Mouse (Mus musculus) adrenal gland, postnatal 36 days (tissue): ENCODE measurements at regions not wholly inside any gene's neighbourhood (a gene's known extent, or its start where the extent isn't known, plus 50 kb on each side); places are given as distances from the start of the nearest gene placed in this dataset.
"Not testable (repeated sequence)": the region's sequence is repeated elsewhere in the genome, so short reads cannot be mapped to it uniquely, and the experiment has no call there.

Source experiments
- DNase-seq, 2 experiments: peaks; one replicate each; pipeline ENCODE4 v3.0.0; 2021; ENCODE audit warnings: mixed read lengths in 1 of 2

DNA sequence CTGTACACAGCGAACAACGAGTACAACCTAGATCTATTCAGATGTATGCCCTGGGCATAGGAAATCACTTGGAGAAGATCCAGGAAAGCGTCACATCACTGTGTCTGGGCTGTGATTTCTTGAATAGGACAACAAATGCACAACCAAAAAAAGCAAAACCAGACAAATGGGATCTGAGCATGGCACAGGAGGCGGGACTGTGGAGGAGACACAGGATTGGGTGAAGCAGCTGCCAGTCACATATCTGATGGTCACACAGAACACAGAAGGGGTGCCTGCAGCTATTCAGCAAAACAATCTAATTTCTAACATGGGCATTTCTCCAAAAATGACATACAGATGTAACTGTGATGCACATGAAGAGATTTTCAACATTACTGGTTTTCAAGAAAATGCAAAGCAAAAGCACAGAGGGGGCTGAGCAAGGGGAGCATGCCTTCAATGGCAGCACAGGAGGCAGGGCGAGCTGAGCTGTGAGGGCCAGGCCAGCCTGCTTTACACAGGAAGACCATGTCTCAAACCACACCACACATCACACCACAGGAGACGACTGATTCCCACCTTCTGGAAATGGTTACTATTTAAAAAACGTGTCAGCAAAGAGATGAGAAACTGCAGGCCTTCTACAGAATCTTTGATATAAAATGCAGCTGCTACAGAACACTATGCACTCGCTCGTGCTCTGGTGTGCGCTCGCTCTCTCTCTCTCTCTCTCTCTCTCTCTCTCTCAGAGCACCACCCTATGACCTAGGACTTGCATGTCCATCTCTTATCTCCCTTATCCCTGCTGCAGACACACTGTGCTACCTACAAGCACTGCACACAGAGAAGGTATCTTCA lies 175.2 kb upstream of the Klf14 start:
- DNase-seq: peak in 1 of 2 experiments; percentile 37

DNA sequence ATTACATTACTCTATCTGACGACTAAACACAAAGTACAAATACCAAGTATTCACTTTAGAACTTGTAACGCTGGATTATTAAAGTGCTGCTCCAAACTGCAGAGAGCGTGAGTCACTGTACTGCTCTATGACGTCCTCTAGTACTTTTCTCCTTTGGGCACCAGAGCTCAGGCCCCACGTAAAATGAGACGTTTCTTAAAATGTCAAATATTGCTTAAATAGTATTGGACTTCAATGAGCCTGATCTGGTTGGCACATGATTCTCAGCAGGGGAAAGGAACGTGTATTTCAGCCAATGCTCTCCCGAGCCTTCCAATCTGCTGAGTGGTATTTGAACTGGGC lies 175.8 kb upstream of the Klf14 start:
- DNase-seq: no peak

DNA sequence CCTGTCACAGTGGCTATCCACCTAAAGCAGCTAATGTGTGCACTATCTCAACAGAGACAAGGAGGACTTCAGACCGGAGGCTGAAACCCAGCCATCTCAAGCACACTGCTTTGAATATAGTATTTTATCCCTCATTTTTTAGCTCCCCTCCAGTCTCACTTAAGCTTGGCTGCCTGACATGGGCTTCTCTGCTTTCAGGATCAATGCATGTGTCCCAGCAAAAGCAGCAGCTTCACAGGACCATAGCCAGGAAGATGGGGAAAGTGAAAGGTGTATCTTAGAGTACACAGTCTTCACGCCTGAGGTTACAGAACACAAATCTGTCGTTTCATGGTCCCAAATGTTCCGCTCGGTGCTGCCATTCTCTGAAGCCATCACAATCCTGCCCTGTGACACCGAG lies 176.7 kb upstream of the Klf14 start:
- no peak for DNase-seq

DNA sequence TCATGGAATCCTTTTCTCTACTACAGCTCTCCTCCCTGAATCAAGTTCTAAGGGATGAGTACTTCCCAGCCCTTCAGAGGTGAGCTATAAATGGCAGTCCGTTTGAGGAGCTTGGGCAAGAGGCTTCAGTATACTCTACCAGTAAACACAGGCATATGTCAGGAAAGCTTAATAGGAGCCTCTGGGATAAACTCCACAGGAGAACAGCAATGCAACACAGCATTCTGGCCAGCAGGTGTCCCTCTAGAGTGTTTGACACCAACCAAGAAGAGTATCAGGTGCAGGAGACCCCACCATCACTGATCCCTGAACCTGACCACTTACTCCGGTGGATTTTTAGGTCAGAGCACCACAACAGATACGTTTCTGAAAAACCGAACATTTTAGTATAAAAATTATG lies 178.0 kb upstream of the Klf14 start:
- peak in 1 of 2 experiments; percentile 51 for DNase-seq

DNA sequence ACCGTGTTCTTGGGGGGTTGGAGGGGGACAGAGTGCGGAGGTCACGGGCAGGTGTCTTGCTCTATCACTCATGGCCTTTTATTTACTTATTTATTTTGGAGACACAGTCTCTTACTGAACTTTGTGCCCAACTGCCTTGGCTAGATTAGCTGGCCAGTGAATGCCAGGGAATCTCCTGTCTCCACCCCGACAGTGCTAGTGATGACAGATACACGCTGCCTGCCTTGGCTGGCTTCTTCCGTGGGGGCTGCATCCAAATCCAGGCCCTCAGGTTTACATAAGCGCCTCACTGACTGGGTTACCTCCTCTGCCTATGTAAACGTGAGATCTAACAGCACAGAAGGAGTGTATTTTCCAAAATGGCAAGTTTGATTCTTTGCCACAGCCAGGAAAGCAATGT lies 178.5 kb upstream of the Klf14 start:
- no peak for DNase-seq

DNA sequence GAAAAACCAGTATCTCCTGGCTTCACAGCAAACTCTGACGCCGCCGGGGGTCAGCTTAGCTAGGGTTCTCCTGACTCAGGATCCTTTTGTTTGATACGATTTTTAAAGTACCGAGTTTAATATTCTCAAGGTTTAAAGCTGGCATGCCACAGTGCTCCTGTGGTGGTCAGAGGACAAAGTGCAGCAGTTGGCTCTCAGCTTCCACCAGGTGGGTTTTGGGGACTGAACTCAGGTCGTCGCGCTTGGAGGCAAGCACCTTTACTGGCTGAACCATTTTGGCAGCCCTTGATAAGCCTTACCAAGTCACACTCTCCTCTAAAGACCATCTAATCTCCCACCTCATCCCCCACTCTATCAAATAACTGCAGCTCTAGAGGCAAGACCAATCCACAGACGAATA lies 181.1 kb upstream of the Klf14 start:
- DNase-seq: no peak

DNA sequence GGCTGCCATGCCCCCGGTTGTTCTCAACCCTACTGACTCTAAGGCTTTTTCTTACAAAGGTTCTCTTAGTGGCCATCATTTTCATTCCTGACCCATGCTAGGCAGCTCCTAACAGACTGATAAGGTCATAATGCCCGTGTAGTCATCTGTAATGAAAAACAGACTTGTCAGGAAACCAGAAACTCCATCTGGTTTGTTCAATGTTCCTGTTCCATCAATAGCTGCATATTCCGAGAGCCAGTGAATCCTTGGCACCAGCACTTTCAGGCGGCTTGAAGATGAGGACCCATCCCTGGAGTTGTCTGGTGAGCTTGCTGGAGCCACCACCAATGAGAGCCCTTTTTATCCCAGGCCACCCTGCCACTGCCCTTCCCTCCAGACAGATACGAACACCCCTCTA lies 181.7 kb upstream of the Klf14 start:
- no peak for DNase-seq

DNA sequence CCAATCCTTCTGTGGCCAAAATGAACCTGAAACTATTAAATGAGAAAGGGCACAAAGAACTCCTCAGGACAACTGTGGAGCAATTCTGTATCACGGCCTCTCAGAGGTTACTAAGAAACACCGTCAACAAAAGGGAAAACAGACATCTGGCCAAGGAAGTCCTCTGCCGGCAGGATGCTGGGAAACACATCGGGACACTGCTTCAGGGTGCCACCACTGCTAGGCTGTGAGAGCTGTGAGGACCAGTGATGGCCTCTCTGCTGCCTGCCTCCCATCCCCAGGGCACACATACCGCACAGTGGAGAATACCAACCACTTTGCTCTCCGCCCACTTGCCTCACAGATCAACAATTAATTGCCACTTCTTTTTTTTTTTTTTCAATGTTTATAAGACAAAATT lies 182.6 kb upstream of the Klf14 start:
- DNase-seq: no peak

DNA sequence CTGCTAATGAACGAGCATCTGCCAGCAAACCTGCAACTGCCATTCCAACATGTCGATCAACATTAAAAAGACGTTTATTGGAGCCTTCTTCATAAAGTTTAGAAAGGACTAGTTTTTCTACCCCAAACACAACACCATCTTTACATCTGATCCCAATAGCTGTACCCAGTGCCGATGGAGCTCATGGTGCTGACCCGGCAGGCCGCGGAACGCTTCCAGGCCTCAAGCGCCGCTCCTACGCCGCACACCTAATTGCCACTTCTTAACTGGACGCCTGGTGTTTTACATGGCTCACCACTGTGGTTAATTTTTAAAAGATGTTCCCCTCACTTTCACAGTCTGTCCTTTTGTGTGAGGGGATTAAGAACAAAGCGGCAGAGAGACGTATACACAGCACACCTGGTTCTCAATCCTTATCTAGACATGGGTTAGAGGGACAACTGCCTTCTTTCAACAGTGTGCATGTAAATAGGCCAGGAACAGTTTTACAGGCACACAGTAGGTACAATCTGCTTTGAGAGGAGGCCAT lies 183.7 kb upstream of the Klf14 start:
- not testable (repeated sequence) for DNase-seq

DNA sequence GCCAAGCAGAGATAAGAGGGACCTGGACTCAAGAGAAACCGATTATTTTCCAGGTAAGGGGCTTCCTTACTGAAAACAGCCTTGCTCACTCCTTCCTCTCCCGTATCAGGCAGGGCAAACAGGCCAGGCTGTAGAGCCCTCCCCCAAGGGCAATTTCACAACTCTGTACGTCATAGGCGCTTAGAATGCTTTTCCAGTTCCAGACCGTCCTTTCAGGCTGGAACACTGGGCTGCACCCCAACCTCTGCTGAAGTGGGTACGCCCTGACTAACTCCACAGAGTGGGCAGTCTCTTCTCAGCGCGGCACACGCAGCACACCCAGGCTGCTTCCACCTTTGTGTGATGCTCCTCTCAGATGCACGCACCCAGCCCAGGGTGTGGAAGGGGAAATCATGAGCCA lies 186.8 kb upstream of the Klf14 start:
- peak in 1 of 2 experiments; percentile 53 for DNase-seq

DNA sequence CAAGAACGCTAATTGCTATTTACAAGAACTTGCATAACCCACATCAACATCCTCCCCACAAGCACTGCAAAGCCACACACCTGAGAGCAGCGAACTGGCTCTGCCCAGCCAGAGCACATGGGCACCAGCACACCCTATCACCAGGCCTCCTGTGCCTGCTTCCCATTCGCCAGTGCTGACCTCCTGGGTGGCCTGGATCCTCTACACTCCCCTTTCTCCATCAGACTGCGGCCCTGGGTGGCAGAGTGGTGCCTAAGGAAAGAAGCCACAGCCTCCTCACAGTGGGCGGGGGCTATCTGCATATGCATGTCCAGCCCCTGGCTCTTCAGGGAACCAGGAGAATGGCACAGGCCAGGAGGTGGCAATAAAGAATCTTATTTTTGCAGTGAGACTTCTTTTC lies 187.9 kb upstream of the Klf14 start:
- DNase-seq: no peak

DNA sequence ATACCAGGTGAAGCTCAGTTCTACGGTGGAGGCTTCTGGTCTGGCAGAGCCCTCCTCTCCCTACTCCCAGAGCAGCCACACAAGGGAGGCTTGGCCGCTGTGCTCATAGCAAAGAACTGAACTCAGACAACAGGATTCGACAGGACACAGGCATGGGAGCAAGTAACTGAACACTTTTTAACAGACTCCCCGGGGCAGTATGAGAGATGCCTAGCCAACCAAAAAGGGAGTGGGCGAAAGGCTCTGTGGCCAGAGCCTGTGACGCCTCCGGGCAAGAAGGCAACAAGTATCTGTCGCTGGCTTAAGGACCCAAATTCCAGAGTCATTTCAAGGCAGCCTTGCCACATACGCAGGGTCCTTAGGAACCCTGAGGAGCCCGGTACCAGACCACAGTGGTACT lies 188.8 kb upstream of the Klf14 start:
- no peak for DNase-seq

DNA sequence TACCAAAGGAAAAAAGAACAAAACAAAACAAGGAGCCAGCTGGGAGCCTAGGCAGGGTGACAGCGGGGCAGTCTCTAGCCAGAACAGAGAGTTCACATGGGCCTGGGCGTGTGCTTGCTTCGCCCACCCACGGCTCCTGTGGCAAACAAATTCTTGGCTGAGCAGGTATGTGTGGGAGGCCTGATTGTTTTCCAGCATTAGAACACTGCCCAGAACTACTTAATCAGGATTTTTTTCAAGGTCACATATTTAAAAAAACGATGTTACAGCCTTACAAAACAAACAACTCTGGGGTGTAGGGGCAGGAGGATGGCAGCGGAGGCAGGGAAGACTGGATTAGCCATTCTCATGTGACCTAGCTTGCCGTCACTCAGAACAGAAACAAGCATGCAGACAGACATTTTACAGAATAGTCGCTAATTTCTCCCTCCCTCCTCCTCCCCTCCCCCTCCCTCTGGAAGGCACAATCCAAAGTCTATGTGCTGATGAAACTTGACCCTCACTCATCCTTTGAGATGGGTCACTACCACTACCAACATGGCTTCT lies 189.5 kb upstream of the Klf14 start:
- no peak for DNase-seq

DNA sequence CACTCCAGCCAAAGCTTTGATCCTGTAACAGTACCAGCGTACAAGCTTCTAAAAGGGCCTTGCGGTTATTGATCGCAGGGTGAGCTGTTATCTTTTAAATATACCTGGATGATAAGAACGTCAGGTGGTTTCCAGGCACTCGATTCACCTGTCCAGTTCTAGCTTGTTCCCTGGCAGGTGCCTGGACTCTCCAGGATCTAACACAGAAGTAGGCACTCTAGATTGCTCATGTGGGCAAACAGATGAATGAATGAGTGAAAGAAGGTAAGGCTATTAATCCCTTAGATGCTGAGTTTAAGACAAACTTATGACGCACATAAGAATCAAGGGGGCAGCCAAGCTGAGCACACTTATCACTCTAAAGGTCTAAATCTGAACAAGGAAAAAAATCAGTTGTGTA lies 190.3 kb upstream of the Klf14 start:
- DNase-seq: no peak

DNA sequence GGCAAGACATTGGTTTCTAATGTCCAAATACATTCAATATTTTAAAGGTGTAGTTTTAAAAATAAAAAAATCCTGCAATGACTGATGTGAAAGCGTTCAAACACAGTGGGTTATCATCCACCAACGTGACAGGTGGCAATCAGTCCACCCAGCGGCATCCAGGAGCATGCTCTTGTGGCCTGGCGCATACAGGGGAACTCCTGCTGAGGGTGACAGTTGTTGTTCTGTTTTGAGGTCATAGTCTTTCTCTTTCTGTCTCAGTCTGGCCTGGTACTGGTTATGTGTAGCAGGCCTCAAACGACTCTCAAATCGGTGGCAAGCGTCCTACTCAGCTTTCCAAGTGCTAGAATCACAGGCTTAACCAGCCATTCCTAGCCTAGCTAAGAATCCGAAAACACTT lies 191.5 kb upstream of the Klf14 start:
- no peak for DNase-seq

DNA sequence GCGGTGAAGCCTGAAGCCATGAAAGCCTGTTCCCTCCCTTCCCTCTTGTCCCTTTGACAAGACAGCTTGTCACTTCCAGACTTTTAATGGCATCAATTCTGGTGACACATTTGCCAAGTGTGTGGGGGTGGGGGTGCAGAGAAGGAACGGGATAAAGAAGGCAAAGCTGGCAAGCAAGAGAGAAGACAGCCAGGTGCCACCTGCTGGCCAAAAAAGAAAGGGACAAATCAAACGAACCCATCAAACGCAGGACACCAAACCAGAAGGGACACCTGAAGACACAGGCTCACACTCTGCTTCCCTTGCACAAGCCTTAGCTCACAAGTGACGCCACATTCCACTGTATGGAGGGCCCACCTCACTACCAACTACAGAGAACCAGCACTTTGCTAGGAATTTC lies 197.0 kb upstream of the Klf14 start:
- peak; percentile 32 to 55 for DNase-seq

DNA sequence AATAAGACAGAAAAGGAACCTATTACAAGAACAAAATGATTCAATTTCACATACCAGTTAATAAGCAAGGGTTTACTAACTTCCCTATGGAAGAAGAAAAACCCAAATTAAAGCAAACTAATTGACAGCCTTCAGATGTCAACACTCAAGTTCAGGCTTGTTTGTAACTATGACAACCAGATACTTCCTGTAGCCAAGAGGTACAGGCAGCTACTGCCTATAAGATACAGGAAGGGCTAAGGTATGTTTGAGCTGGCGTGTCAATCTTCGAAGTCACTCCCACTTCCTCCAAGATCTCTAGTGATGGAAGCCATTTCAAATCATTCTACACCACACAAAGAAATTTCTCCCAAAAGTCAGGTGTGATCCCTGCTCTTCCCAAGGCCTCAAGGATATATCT lies 198.1 kb upstream of the Klf14 start:
- no peak for DNase-seq

DNA sequence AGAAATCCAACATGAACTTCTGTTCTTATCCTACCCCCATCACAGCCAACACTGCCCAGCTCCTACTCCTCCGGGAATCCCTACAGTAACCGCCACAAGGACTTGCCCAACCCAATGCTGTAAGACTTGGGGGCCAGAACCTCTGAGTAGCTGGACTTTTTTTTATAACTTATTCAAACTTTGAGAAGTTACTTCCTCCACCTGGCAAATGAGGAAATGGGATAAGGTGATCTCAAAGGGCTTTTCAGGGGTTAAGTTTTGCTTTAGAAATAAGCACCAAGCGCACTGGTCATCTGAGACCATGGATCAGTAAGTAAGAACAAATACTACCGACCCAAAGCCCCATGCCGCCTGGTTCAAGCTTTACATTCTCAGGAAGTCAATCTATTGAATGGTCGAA lies 198.6 kb upstream of the Klf14 start:
- DNase-seq: no peak

DNA sequence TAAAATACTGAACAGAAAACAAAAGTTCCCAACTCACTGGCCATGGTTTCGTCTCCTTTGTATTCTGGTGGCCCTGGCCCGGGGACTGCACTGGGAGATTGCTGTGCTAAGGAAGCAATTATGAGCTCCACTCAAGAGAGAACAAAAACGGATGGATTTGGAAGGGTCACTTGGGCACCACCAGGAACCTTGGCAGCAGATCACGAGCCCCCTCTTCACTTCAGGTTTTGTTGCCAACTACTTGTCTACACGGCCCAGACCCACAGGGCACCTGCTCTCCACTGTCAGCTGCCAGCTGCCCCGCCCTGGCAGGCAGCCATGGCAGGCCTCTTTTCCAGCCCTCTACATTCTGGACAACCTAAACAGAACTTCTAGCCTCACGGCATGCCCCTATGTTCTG lies 199.8 kb upstream of the Klf14 start:
- DNase-seq: no peak

DNA sequence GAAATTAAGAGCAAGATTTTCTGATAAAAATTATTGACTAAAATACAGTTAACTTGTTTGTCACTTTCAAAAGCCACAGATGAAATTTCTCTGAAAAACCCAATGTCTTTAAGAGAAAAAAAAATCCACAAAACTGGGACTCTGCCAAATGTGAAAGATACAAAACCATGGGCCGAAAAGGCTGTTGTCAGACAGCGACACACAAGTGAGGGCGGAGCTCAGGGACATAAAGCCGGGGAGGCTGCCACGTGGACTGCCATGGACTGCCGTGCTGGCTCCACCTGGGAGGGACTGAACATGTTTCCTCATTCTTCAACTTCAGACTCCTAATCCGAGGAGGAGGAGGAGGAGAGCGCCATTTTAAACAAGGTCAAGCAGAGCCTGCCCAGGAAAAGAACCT lies 200.4 kb upstream of the Klf14 start:
- DNase-seq: peak in 1 of 2 experiments; percentile 25

DNA sequence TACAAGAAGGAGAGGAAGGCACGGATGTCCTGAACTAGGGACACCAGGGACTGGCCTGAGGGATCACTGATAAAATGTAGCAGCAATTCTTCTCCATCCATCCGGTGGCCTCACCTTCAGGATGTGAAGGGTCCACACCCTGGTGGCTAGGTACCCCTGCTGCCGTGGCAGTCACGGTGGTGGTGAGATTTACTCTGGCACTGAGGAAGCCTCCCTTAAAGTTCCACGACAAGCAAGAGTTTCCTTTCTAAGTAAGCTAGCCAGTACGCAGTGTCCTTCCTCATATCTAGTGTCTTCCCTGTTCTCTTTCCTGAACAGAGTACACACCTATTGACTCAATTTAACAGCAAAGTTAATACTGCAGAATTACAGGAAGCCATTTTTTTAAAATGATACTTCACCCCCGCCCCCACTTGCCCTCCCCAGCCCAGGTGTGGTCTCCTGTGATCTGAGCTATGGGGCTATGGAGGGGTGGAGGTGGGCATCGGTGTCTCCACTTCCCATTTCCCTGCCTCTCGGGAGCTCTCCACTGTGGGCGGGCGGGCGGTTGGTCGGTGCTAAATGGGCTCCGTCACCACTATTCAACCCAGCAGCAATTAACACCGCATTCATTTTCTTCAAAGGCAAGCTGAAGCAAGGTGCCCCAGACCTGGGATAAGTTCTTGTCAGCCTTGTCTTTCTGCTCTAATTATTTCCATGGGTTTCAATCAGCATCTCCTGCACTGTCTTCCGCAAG lies 201.2 kb upstream of the Klf14 start:
- DNase-seq: no peak

DNA sequence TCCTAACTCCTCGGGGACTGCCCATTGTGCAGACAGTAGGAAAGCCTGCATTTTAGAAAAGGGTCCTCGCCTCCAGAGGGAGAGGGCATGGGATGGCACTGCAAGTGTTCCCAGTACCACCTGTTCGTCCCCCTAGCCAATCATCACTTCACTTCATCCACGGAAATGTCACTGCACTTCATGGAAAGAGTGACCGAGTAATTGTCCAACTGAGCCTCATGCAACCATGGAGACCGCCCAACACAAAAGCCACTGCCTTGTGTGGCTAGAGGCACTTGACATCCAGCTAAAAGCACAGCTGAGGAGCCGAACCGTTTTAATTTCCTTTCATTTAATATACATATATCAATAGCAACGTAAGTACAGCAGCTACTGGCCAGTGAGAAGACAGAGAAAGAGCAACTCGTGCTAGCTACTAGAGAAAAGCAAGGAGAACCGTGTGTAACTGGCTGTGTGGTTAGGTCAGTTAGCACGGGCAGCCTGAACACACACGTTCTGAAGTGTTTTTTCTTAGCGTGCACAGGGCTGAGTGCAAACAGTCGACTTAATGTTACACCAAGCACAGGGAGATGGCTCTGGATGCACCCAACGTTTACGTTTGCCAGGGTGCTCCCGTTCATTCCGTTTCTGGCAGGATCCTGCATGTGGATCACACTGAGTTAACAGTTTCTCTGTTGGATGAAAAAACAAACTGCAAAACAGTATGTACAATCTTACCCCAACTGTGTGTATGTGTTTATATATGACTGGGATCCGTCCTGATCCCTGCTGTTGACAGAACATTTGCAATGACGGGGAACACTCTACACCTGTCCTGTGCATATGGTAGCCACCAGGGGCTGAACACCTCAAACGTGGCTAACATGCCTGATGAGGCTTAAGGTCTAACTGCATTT lies 202.8 kb upstream of the Klf14 start:
- DNase-seq: no peak
